Mouse (Mus musculus) erythroblast, adult 5-6 weeks (primary cell): ENCODE results near the gene 1700088E04Rik. TPM values are rescaled to one million over a fixed set of nuclear protein-coding genes. Genes with fewer than 3 reads are reported as not detected.

Experiments
- ATAC-seq: replicated peaks from 2 replicates; pipeline ENCODE4 v1.8.0; 2016; ENCODE audit warnings: moderate number of reproducible peaks, mild to moderate bottlenecking, moderate TSS enrichment, inconsistent platforms; ENCODE audit not compliant: poor library complexity, low FRiP score, severe bottlenecking
- total RNA-seq, 2 experiments: library from RNA; stranded (forward) in 1 of 2; stranded (reverse) in 1 of 2; fragments of 150-400 nt in 1 of 2; fragments of 200-764, 138-1000 nt in 1 of 2; gene quantifications; 2 replicates each; pipeline versions ENCODE4 v1.2.3 to v1.2.4; 2015 to 2017; ENCODE audit warnings: low replicate concordance in 2 of 2

1700088E04Rik gene
- total RNA-seq, 2 experiments from 2014 or later = not detected

DNA sequence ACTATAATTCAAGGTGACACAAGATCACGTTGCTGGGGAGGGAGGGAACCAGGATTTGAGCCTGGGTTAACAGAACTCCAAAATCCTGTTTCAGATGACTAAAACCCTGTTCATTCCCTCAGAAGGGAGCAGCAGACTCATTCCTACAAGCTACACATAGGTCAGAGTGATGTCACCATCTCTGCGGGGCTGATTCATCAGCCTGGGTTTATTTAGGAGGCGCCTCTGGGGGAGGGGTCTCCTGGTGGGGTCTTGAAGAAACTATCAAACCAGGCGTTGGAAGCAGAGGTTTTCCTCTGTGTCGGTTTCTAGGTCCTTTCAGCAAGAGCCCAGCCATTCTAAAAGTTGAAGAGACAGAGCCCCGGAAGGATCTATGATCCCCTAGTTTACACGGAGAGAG lies 33.1 kb downstream of the 1700088E04Rik start:
- no peak for ATAC-seq

DNA sequence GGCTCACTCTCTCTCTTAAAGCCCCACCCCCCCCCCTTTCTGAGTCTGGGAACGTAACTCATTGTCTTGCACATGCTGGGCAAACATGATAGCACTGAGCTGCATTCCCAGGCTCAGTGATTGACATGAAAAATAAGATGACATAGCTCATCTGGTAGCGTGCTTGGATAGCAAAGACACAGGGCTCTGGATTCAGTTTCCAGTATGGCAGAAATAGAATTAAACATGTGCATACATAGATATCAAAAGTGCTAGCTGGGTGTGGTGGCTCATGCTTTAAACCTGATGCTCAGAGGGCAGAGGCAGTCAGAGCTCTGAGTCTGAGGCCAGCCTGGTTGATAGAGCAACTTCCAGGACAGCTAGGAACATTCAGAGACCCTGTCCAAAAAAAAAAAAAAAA lies 35.2 kb downstream of the 1700088E04Rik start:
- 0 out of 2 replicates have a peak, but pooled peaks have one; percentile 33 for ATAC-seq

DNA sequence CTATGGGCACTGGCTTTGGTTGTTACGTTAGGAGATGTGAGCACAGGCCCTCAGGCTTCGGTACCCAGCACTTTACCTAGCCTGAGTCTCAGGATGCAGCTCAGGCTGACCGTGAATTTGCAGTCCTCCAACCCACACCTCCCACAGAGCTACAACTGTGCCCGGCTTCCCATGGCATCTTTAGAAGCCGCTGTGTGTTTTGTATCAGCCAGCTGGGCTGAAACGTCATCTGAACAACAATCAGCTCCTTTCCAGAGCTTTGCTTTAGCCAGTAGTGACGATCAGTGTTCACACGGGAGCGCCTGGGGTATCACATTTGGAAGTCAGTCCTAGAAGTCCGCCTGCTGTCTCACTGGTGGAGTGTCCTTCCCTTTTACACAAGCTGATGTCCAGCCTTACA lies 37.8 kb downstream of the 1700088E04Rik start:
- ATAC-seq = no peak

DNA sequence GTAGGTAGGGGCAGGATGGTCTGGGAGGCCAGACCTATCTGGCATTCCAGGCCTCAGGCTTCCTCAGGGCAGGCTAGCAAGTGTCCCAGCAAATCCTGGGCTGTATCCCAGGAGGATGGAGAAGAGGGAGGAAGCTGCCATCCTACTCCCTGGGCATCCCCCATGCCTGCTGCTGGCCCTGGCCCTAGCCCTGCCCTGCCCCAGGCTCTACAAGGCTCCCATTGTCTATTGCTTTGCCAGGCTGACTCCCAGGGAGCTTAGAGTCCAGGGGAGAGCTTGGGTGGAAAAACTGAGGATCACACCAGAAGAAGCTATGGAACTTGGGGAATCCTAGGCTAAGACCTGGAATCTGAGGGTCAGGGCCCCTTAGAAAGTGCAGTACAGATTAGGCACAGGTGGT lies 39.5 kb downstream of the 1700088E04Rik start:
- ATAC-seq = no peak

DNA sequence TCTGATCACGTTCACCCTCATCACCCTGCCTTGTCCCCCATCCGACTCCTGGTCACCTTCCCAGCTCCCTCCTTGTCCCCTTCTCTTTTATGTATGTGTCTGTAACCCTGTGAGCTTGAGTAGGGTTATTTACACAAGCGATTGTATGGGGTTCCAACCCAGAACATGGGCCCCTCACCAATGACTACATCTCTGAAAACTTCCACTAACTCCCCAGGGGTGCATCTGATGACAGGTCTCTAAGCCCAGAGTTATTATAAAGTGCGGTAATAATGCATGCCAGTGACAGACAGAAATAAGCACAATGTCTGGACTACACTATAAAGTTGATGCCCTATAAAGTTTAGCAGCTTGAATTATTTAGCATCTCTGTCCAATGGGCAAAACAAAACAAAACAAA lies 40.7 kb downstream of the 1700088E04Rik start:
- no peak for ATAC-seq

DNA sequence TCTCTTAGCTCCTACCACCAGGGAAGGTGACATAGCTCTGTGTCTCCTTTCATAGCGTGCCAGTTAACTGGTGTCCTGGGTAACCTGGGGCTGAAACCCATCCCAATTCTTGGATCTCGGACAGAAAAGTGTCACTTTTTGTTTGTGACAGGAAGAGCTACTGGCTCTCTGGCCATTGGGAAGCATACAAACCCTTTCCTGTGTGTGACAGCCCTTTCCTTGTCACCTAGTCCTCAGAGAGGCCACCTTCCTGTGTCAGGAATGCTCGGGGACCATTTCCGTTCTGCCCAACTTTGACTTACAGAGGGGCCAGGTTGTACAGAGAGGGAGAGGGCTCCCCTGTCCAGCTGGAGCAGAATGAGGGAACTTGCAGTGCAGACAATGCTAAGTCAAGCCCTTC lies 41.6 kb downstream of the 1700088E04Rik start:
- ATAC-seq = no peak

DNA sequence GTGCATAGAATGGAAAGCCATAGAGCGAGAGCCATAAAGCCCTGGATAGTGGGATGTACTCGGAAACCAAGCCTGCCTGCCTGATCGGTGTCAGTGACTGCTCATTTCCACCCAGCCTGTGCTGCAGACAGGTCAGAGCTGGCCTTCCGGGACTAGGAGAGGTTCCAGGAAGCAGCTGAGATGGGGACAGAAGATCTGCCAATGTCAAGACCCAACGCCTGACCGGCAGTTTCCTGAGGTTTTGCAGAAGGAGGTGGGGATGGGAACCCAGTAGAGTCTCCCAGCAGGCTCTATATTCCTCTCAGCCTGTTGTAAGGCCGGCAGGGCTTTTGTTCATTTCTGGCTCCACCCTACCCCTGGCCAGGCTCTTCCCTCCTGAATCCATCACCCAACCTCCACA lies 42.2 kb downstream of the 1700088E04Rik start:
- ATAC-seq = no peak

DNA sequence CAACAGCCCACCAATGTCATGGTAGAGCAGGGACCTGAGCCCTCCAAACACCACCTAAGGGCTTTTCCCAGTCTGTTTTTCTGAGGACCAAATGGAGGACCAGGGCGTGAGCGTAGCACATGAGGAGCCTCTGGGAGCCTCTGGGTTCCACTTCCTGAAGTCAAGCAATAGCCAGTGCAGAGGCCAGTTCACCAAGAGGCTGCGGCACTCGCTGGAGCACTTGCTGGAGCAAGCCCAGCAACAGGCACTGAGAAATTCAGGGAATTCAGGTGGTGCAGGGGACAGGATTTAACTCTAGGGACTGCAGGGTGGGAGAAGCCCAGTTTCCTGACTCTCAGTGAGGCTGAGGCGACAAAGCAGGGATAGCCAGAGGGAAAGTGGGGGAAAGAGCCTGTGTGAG lies 42.8 kb downstream of the 1700088E04Rik start:
- no peak for ATAC-seq

DNA sequence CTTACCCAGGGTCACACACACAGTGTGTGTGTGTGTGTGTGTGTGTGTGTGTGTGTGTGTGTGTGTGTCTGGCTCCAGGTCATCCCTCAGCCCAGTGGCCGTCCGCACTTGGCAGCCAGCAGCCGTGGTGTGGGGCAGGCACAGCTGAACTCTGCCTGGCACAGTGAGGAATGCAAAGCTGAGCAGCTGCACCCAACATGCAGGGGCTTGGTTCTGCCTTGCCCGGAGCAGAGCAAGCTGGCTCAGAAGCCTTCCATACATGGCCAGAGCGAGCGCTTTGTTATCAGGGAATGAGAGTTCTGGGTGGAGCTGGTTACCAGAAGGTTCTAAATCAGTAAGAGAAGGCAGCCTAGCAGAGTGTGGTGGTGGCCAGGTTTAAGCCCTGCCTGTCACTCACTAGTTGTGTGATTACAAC lies 43.4 kb downstream of the 1700088E04Rik start:
- no peak for ATAC-seq

DNA sequence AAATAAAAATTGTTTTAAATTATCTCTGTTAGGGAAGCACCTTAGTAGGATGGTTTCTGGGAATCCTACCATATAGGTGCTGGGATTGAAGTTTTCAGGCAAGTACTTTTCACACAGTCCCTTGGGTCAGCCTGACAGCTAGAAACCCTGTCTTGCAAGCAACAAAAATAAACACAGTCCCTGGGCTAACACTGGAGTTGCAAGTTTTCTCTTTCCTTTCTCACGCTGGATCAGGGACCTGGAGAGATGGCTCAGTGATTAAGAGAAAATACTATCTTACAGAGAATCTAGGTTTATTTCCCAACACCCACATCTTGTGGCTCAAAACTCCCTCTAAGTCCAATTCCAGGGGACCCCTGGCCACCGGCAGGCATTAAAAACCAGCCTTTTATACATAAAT lies 43.9 kb downstream of the 1700088E04Rik start:
- ATAC-seq = no peak

DNA sequence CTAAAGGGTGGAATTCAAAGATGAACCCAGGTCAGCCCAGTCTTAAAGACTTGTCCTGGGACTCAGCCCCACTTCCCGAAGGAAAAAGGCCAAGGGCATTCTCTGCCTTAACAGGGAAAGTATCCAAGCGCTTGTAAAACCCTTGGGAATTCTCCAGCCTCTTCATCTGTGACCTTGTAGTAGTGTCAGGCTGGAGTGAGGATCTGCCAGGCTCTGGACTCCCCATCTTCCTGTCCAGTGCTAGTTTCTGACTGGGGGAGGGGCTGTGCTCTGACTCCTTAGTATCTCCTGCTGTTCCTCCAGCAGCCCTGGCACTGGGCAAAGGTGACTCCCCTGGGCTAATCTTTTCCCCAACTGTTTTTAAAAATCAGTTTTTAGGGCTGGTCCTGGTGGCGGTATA lies 44.5 kb downstream of the 1700088E04Rik start:
- no peak for ATAC-seq

DNA sequence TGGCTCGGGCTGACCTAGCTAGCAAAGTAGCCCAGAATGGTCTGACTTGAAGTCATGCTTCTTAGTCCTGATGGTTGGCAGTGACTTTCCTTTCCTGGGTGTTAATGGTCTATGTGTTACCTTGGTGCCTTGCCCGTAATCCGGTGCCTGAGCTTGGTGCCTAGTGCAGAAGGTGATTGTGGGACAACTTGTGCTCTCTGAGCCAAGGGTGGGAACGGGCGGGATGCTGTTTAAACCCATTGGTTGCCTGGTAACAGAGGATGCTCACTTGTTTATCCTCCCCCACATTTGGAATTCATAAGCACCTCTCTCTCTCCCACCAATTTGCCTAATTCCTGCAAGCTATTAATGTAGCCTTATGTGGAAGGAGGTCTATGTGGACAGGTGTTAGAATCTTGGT lies 45.6 kb downstream of the 1700088E04Rik start:
- no peak for ATAC-seq

DNA sequence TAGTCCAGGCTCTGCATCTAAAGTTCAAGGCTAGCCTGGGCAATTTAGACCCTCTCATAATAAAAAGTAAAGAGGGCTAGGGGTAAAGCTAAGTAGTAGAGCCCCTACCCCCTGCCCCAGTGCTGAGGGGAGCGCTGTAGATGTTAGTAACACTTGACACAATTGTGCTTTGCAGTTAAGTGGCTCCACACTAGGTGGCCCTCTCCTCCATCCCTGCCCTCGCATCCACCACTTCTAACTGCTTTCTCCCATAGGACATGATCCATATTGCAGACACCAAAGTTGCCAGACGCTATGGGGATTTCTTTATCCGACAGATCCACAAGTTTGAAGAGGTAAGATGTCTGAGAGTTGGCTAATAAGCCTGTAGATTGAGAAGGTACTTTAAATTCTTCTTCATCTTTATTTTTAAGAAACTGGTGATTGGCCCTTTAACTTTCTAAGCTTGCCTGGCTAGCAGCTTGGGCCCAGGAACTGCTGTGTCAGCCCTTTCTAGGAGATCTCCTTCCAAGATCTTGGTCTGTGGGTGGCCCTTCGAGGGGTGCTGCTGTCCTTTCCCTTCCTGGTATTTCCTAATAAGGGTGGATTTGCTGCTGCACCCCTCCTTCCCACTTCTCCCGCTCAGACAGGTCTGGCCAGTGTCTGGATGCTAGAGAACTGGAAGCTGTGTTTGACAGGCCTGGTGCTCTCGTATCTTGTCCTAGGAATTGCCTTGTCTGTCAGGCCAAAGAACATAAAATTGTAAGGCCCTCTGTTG lies 47.8 kb downstream of the 1700088E04Rik start:
- ATAC-seq = no peak

DNA sequence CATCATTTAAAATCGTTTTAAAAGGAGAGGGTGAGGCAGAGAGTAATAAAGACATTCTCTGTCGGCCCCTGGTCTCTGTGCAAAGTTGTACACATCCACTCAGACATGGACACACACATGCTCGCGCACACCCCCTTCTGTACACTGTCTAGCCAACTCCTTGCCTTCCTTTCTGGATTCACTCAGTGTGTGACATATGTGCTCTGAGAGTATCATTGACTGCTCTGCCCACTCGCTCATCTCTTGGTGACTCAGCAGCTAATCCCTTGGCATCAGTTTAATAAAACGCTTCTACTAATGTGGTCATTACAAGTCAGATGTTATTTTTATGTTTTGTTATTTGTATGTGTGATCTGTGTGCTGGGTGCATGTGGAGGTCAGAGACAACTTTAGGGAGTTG lies 48.8 kb downstream of the 1700088E04Rik start:
- ATAC-seq = no peak

DNA sequence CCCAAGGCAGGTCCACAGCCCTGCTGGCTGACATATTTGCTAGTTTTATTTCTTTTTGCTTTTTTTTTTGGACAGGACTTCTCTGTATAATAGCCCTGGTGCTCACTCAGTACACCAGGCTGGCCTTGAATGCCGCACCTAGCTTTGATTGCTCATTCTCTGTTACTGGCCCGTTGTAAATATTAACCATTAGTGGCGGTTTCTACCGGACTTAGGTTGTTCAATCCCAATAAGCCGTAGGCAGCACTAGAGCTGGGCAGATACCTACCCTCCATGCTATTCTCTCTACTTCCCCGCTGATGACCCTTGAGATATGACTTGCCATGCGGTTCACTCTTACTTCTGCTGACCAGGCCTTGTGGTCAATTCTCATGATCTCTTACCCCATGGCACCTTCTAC lies 61.5 kb downstream of the 1700088E04Rik start:
- no peak for ATAC-seq

Other genes with a start within 250 kb of the 1700088E04Rik start
- not detected in 2 replicates for gene Gm49510, start 241.6 kb downstream of the 1700088E04Rik start, total RNA-seq (2015; ENCODE audit: low replicate concordance)
- 0.56 and 0.77 TPM in 2 replicates for gene Gm49510, start 241.6 kb downstream of the 1700088E04Rik start, total RNA-seq (2017; ENCODE audit: low replicate concordance)
- 13.6 and 15.2 TPM in 2 replicates for gene Sh3bp1, start 241.5 kb downstream of the 1700088E04Rik start, total RNA-seq (2015; ENCODE audit: low replicate concordance)
- gene Sh3bp1, start 241.5 kb downstream of the 1700088E04Rik start, total RNA-seq (2017; ENCODE audit: low replicate concordance) = 4.5 and 8.8 TPM in 2 replicates
- gene Pdxp, start 227.3 kb downstream of the 1700088E04Rik start, total RNA-seq (2015; ENCODE audit: low replicate concordance) = 2.7 and 9.4 TPM in 2 replicates
- not detected in 2 replicates for gene Pdxp, start 227.3 kb downstream of the 1700088E04Rik start, total RNA-seq (2017; ENCODE audit: low replicate concordance)
- 46.1 and 56.2 TPM in 2 replicates for gene Lgals1, start 214.5 kb downstream of the 1700088E04Rik start, total RNA-seq (2015; ENCODE audit: low replicate concordance)
- gene Lgals1, start 214.5 kb downstream of the 1700088E04Rik start, total RNA-seq (2017; ENCODE audit: low replicate concordance) = 77.5 and 79.0 TPM in 2 replicates
- 1.5 and 6.1 TPM in 2 replicates for gene Nol12, start 206.3 kb downstream of the 1700088E04Rik start, total RNA-seq (2015; ENCODE audit: low replicate concordance)
- 7.6 and 10.7 TPM in 2 replicates for gene Nol12, start 206.3 kb downstream of the 1700088E04Rik start, total RNA-seq (2017; ENCODE audit: low replicate concordance)
- gene Triobp, start 193.5 kb downstream of the 1700088E04Rik start, total RNA-seq (2015; ENCODE audit: low replicate concordance) = 42.6 and 43.6 TPM in 2 replicates
- 16.3 and 20.9 TPM in 2 replicates for gene Triobp, start 193.5 kb downstream of the 1700088E04Rik start, total RNA-seq (2017; ENCODE audit: low replicate concordance)
- 6.5 and 8.6 TPM in 2 replicates for gene H1f0, start 112.8 kb downstream of the 1700088E04Rik start, total RNA-seq (2015; ENCODE audit: low replicate concordance)
- 8.2 and 20.5 TPM in 2 replicates for gene H1f0, start 112.8 kb downstream of the 1700088E04Rik start, total RNA-seq (2017; ENCODE audit: low replicate concordance)
- gene Galr3, start 99.4 kb downstream of the 1700088E04Rik start, total RNA-seq (2015; ENCODE audit: low replicate concordance) = not detected in 2 replicates
- not detected in 2 replicates for gene Galr3, start 99.4 kb downstream of the 1700088E04Rik start, total RNA-seq (2017; ENCODE audit: low replicate concordance)
- 12.3 and 20.0 TPM in 2 replicates for gene Ankrd54, start 78.4 kb downstream of the 1700088E04Rik start, total RNA-seq (2015; ENCODE audit: low replicate concordance)
- 7.5 and 11.4 TPM in 2 replicates for gene Ankrd54, start 78.4 kb downstream of the 1700088E04Rik start, total RNA-seq (2017; ENCODE audit: low replicate concordance)
- gene Eif3l, start 66.1 kb downstream of the 1700088E04Rik start, total RNA-seq (2015; ENCODE audit: low replicate concordance) = 29.4 and 47.6 TPM in 2 replicates
- 51.3 and 56.2 TPM in 2 replicates for gene Eif3l, start 66.1 kb downstream of the 1700088E04Rik start, total RNA-seq (2017; ENCODE audit: low replicate concordance)
- gene Micall1, start 32.4 kb downstream of the 1700088E04Rik start, total RNA-seq (2015; ENCODE audit: low replicate concordance) = 0.77 and 1.9 TPM in 2 replicates
- gene Micall1, start 32.4 kb downstream of the 1700088E04Rik start, total RNA-seq (2017; ENCODE audit: low replicate concordance) = 0.68 and 0.98 TPM in 2 replicates
- 16.1 and 20.7 TPM in 2 replicates for gene Polr2f, start 244 bp downstream of the 1700088E04Rik start, total RNA-seq (2015; ENCODE audit: low replicate concordance)
- 10.8 and 13.9 TPM in 2 replicates for gene Polr2f, start 244 bp downstream of the 1700088E04Rik start, total RNA-seq (2017; ENCODE audit: low replicate concordance)
- gene Sox10, start 24.0 kb upstream of the 1700088E04Rik start, total RNA-seq (2015; ENCODE audit: low replicate concordance) = not detected in 2 replicates
- gene Sox10, start 24.0 kb upstream of the 1700088E04Rik start, total RNA-seq (2017; ENCODE audit: low replicate concordance) = not detected in 2 replicates
- 1.3 TPM in 1 of 2 replicates, not detected in the other for gene Pick1, start 87.9 kb upstream of the 1700088E04Rik start, total RNA-seq (2015; ENCODE audit: low replicate concordance)
- 1.3 and 4.9 TPM in 2 replicates for gene Pick1, start 87.9 kb upstream of the 1700088E04Rik start, total RNA-seq (2017; ENCODE audit: low replicate concordance)
- not detected in 2 replicates for gene Gm49486, start 88.1 kb upstream of the 1700088E04Rik start, total RNA-seq (2015; ENCODE audit: low replicate concordance)
- gene Gm49486, start 88.1 kb upstream of the 1700088E04Rik start, total RNA-seq (2017; ENCODE audit: low replicate concordance) = not detected in 2 replicates
- not detected in 2 replicates for gene Slc16a8, start 113.5 kb upstream of the 1700088E04Rik start, total RNA-seq (2015; ENCODE audit: low replicate concordance)
- not detected in 2 replicates for gene Slc16a8, start 113.5 kb upstream of the 1700088E04Rik start, total RNA-seq (2017; ENCODE audit: low replicate concordance)
- gene Baiap2l2, start 144.3 kb upstream of the 1700088E04Rik start, total RNA-seq (2015; ENCODE audit: low replicate concordance) = not detected in 2 replicates
- gene Baiap2l2, start 144.3 kb upstream of the 1700088E04Rik start, total RNA-seq (2017; ENCODE audit: low replicate concordance) = not detected in 2 replicates
- gene Pla2g6, start 187.1 kb upstream of the 1700088E04Rik start, total RNA-seq (2015; ENCODE audit: low replicate concordance) = 1.9 and 4.6 TPM in 2 replicates
- 4.0 and 4.9 TPM in 2 replicates for gene Pla2g6, start 187.1 kb upstream of the 1700088E04Rik start, total RNA-seq (2017; ENCODE audit: low replicate concordance)
- not detected in 2 replicates for gene Maff, start 205.4 kb upstream of the 1700088E04Rik start, total RNA-seq (2015; ENCODE audit: low replicate concordance)
- gene Maff, start 205.4 kb upstream of the 1700088E04Rik start, total RNA-seq (2017; ENCODE audit: low replicate concordance) = not detected in 2 replicates